Mouse (Mus musculus) frontal cortex, postnatal 14 days (tissue): ENCODE results near the gene BC028528.
"Not testable (repeated sequence)": the region's sequence is repeated elsewhere in the genome, so short reads cannot be mapped to it uniquely, and the experiment has no call there.

Experiments used
- DNase-seq, 2 experiments: peaks; one replicate each; pipeline ENCODE4 v3.0.0; 2022; ENCODE audit warnings: low spot score in 2 of 2

The BC028528 gene

DNA sequence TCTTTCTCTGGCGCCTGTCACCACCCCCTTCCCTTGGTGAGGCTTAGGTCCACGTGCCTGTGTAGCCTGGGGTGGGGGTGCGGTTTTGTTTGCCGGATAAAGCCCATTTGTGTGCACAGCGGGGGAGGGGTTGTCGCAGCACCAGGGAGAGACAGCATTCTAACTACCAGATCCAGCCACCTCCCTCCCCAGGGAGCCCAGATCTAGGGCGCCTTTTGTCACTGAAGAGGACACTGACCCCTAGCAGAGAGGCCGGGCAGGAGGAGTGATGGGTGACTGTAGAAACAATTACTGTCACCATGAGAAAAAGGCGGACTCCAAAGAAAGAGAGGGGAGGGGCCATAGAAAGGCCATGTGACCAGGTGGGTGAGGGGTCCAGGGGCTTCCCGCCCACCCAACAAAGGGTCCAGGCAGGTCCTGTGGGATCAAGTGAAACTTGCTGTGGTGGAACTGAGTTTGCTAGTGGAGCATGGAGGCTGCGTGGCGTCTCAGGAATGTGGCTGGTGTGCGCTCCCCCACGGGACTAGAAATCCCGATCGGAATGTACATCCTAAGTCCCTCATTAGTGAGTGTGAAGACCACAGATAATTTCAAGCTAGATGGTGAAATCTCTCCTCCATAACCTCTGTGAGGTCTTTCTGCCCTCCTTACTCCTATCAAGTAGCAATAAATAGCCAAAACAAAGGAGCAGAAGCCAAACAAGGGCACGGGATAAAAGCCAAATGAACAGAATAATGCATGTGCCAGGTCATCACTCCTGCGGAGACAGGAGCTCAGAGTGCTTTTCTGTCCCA, 13.5 kb upstream of the BC028528 start:
- no peak for DNase-seq

DNA sequence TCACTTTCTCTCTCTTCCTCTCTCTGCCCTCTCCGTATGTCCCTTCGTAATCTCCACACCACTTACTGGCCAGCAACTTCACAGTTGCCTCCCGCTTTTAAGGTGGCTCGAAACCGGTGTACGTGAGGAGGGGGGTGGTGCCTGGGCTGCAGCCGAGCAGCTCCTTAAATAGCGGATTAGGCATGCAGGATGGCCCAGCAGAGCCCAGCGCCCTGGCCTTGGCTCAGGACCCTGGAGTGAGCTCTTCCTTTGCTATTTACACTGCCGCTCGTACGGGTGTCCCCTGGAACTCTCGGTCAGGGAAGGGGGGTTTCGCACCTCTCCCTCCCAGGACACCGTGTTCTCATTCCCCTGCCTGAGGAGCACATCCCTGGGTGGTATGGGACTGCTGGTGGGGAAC, 12.8 kb upstream of the BC028528 start, which contains the start of gene Car14:
Gene Car14, minus strand, starts transcription at position 124 of the 400 bp plus-strand sequence.
- DNase-seq: no peak

DNA sequence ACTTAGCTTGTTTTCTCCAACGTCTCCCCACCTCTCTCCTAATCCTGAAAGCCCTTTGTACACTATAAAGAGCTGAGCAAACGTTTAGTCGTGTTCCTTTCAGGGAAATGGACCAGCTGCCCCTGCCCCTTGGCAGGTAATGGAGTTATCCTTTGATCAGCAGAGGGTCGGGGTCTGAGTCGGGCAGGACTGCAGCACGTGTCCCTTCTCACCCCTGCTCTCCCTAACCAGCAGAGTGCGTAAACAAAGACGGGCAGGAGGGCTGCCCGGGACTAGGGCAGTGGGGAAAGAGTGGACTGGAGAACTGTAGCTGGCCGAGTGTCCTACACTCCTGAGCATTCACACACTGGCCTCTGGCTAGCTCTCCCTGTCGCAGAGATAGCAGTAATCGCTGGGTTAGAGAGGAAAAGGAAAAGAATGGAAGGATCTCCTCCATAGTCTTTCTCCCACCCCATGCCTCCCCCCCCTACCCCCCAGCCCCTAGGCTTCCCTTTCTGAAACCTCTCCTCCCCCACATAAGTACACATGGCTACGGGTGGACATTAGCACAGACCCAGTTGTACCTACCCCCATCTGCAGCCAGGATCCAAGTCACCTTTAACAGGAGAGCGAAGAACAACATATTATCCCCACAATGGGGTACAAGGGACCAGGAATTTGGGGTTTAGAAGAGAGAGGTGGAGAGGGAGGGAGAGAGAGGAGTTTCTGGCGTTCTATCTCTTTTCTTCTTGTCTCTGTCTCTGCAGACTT, 12.1 kb upstream of the BC028528 start:
- DNase-seq: no peak

DNA sequence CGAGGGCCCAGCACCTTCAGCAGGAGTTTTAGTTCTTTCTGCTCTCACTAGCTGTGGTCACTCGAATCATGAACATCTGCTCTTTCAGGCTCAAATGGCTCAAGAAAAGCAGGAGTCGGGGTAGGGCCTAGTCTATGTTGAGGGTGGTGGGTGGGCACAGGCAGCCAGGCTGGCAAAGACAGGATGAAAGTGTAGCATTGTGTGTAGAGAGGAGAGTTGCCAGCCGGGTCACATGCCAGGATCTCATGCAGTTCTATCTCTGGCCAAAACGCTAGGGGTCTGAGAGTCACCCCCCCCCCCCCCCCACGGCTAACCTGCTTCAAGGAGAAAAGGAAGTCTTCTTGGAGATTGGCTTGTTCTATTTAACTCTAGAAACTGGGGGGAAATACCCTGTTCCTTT, 10.8 kb upstream of the BC028528 start:
- no peak for DNase-seq

DNA sequence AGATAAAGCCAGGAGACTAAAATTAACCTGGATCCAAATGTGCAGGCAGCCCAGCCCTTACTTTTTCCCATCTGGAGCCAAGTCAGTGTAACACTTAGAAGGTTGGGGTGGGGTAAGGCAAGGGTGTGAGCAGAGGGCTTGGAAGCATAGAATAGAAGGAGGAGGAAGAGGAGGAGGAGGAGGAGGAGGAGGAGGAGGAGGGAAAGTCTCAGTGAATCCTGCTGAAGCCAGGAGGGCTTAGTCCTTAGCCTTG, 10.5 kb upstream of the BC028528 start:
- no peak for DNase-seq

DNA sequence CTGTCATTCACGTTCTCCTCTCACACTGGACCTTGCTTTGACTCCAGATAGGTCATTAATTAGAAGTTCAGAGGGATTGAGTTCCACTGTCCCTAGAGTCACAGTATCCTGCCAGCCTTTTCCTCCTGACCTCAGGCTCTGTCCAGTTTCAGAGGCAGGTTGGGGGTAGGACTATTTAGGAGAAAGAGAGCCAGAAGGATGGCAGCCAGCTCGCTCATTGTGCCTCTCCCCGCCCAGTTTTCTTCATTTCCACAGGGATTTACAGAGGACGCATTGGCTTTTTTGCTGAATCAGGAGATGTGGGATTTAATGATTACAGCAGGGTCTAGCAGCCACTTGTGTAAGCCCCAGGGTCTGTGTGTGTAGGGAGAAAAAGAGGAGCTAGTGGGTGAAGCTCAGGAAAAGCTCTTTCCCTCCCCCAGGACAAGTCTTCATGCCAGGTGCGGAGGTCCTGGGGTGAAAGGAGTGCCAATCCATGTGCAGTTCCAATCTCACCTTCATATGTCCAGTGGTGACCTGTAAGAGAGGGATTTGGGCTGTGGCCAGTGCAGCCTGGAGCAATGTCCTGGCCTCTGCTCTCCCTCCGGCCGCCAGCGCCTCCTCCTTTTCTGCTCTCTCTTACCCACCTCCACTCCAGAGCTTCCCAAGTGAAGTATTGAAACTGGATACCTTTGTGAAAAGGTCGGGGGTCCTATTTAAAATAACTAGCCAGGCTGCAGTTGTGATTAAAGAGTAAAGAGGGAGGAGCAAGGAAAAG, 10.0 kb upstream of the BC028528 start:
- no peak for DNase-seq

DNA sequence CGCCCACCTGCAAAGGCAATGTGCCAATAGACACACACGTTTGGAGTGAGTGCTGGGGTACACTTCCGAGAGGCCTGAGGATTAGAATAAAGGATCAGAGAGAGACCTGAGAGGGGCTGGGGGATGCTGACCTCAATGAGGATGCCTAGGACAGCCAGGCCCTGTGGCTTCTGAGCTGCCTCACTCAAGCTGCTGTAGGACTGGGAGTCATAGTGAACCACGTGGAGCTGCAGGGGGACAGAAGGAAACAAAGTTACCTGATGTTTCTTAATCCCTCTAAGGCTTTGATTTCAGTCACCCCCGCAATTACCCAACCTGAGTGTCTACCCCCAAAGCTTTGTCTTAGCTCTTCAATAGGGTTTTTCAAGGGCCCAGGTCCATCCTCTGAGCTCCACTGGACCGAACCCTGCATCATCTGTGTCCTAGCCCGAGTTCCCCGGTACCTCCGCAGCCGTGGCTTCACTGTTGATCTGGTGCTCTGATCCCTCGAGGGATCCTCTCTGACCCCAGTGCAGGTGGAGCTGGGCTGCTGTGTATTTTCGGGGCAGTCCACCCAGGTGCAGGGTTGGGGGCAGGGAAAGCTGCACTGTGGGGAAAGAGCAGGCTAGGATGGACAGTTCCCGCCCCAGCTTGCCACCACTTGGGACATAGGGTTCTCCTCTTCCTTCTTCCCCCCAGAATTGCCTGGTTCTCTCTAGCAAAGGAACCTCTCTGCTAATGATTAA, 8.2 kb upstream of the BC028528 start:
- DNase-seq: no peak

DNA sequence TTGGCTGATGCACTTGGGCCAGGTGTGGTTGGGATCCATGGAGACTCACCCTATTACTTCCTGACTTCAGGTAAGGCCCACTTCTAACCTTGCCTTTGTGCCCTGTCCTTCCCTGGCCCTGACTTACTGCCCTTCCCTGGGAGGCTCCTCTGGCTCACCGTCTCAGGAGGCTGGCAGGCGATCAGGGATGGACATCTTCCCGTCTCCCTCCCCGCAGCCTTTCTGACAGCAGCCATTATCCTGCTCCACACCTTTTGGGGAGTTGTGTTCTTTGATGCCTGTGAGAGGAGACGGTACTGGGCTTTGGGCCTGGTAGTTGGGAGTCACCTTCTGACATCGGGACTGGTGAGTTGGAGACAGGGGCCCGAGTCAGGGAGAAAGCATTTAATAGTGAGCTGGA, 3.7 kb upstream of the BC028528 start:
- DNase-seq: not testable (repeated sequence)

DNA sequence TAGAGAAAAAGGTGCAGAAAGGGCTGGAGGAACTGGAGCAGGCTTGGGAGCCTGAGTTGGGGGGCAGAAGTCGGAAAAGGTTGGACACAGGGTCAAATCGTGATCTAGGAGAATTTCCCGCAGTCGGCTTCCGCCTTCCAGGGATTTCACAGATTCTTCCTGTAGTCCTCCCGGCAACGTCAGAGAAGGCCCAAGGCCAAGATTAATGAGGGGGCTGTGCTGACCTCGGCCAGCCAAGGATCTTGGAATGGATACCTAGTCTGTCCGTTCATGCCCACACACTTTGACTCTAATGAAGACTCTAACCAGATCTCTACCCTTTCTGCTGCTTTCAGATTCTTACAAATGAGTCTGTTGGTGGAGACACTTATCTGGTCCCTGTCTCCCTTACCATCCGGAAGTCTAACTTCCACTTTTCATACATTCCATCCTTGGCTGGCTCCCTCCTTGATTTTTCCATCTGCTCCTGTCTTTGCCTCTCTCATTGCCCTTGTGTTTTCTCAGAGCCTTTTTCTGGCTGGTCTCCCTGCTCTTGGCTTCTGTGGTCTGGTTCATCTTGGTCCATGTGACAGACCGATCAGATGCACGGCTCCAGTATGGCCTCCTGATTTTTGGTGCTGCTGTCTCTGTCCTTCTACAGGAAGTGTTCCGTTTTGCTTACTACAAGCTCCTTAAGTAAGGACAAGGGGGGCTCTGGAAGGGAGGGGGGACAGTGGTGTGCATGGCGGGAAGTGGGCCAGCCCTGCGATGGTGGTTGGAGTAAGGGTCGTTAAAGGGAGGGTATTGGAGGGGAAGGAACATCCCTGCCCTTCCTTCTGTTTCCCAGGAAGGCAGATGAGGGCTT, 2.7 kb upstream of the BC028528 start:
- no peak for DNase-seq

DNA sequence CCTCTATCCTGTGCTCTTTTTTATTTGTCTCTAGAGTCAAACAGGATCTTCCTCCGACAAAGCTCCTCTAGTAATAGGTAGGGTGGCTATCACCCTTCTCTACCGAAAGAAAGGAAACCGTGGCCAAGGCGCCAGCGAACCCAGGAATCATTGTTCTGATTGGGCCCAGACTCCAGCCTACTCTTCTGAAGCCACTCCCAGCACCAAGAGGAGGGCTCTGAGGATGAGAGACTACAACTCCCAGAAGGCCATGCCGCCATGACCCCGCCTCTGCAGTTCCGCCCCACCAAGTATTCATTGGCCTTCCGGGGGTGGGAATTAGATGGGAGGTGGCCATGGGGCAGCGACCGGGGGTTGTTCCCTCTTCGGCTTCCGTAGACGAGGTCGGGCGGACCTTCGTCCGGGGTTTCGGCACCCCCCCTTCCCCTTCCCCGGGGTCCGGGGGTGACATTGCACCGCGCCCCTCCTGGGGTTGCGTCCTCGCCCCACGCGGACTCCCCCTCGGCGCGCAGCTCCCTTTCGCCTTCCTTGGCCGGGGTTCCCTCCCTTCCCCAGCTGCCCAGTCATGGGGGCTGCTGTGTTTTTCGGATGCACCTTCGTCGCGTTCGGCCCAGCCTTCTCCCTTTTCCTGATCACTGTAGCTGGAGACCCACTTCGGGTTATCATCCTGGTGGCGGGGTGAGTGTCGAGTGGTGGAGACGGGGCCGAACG, 2.0 kb upstream of the BC028528 start, which contains the start of gene Aph1a:
Gene Aph1a, plus strand, starts transcription at position 364 of the 711 bp plus-strand sequence.
- peak; percentile 92 to 96 for DNase-seq

DNA sequence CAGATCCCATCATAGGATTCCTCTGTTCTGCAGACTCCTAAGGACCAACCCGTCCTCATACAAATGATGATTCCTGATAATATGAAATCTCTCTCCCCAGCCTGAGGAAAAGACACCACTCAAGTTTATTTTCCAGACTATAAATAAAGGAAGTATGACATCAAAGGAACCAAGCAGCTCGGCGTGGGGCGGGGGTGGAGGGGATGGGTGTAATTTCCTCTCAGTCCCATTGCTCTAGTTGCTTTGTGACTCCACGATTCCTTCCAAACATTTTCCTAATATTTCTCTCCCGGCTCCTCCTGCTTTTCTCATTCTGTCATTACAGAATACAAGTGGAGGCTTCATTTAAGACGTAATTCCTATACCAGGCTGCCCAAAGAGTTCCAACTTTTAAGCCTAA, 1.3 kb upstream of the BC028528 start:
- no peak for DNase-seq

DNA sequence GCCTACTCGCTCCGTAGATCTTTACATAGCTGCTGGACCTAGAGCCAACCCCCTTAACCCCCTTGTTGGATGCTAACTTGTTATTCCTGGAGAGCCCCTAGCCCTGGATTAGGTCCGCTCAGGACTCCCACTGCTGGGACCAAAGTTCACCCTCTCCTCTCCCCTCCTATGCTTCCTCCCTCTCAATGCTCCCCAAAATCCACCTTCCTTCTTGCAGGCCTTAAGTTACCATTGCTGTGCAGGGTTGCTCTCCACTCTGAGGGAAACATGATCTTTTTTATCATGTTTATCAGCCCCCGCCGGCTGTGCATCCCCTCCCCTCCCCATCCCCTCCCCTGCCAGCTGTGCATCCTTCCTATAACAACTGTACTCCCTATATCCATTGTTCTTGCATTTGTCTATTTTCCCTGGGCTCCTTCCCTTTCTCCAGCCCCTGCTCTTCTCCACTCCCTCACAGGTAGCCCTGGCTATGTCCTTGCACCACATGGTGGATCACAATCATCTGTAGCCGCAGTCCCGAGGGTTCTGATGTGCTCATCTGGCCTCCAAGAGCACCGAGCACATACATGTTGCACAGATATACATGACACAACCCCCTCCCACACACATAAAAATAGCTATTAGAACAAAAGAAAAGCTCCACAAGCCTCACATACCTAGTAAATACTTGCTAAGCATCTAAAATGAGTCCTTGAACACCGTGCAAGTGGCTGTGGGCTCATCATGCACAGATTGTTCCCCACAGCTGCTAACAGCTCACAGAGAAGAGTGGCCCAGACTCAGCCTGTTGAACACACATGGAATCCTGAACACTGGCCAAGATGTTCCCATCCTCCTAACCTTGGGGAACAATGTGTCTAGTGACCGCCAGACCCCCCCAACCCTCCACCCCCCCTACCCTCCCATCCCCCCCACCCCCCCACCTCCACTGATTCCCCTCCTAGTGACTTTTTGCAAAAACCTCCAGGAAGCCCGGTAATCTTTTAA, 554 bp upstream of the BC028528 start:
- no peak for DNase-seq

DNA sequence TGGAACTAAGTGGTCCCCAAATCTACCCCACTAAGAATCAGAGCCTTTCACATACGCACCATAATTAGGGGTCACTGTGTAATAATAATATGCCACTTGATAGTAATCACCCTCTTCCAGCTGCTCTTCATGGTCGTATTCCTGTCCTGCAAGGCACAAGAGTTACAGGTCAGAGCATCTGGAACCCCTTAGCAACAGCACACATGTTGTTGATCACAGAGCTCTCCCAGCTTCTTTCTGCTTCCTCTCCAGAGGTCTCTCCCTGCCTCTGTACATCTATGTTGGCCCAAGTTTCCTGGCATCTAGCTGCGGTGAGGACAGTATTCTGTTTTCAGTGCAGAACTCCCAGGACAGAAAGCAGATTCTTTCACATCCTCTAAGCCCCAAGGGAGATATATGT, 2.1 kb downstream of the BC028528 start:
- DNase-seq: no peak

DNA sequence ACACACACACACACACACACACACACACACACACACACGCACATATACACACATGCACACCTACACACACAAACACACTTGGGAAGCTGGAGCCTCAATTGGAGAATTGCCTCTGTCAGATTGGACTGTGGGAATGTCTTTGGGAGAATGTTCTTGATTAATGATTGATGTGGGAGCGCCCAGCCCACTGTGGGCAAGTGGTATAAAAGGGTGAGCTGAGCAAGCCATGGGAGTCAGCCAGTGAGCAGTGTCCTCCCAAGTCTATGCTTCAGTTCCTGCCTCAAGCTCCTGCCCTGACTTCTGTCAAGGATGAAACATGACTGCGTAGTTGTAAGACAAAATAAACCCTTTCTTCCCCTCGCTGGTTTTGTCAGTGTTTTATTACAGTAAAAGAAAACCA, 4.2 kb downstream of the BC028528 start:
- no peak for DNase-seq

DNA sequence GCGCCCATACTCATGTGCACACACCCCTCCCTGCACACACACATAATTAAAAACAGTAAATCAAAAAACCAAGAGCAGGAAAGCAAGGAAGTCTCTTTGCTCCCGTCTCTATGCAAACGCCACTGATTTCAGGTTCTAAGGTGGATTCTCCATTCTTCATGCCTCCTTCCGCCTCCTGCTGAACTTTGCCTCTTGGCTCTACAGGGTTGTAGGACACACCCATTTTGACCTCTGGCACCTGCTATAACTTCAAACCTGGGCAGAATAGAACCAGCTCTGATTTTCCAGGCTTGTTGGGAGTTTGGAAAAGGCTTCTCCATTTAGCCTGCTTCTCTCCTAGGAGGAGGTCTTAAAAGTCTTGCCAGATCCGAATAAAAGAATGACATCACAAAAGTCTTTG, 7.4 kb downstream of the BC028528 start:
- no peak for DNase-seq

DNA sequence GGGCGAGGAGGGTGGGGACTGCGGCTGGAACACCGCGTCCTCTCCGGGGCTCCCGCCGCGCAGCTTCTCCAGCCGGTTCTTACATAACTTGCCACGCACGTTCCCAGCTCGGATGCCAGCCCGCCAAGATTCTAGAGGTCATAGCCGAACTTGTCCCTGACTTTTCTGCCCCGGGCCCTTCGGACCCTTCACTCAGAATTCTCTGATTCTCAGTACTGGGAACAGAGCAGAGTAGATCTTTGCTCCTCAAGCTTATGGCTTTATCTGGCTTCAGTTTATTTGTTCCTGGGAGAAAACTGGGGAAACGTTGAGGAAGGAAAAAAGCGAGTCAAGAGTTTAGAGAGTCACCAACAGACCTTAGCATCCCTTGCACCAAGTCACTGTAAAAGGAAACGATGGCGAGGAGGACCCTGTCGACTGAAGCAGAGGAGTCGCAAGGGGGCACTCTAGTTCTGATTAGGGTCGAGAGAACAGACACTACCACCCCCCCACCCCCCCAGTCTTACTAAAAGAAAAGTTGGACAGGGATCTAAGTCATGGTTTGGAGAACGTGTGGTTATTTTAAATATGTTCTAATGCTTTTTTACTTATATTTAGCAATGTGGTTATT, 8.9 kb downstream of the BC028528 start:
- DNase-seq: peak; percentile 54 to 69

DNA sequence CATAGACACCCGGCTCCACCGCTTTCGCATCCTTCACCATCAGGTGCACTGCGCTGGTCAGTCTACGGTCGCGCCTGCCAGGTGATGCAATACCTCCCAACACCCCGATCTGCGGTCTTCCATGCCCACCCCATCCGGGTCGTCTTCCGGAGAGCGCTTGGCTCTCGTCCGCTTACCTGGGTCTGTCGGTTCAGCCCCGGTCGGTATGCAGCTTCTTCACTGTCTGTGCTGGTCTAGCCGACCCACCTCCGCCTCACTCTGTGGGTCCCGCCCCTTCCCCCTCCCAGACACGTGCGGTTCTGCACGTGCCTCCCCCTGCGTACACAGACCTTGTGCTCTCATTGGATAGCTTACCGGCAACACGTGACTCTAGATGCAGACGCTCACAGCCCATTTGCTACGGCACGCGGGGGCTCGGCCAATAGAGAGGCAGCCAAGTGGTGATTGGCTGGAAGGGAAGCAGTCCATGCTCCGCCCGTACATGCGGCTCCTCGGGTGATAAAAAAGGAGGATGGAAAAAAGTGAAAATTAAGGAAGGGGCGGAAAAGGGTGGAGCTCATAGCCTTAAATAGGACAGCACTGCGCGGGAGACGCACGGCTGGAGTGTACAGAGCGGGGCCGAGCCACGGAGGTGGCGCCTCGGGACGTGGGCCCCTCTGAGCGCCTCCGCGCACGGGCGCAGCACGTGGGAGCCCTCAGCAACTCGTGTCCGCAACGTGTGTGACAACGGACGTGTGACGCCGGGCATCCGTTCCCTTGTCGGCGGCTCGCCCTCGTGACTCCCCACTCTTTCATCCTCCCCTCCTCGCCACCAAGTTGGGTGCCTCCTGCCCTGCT, 9.6 kb downstream of the BC028528 start, which contains the start of gene Ciart:
Gene Ciart, minus strand, starts transcription at position 273 of the 837 bp plus-strand sequence.
- DNase-seq: peak; percentile 95 to 97

DNA sequence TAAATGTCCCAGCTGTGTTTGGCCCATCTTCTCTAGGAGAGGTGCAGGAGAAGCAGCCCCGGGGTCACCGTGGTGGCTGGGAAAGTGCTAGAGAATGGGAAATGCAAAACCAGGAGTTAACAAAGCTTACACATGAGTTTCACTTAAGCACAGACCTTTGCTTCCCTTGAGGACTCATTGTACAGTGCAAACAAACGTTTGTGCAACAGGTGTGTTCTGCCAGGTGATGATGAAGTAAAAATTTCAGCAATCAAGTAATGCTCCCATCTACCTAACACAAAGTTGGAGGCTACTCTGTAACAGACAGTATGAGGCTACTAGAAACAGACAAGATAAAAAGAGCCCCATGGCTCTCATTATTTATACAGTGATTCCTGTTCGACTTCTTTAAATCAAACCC, 12.7 kb downstream of the BC028528 start:
- DNase-seq: no peak
